Mouse (Mus musculus): ENCODE results near the gene Dnm3.

DNA sequence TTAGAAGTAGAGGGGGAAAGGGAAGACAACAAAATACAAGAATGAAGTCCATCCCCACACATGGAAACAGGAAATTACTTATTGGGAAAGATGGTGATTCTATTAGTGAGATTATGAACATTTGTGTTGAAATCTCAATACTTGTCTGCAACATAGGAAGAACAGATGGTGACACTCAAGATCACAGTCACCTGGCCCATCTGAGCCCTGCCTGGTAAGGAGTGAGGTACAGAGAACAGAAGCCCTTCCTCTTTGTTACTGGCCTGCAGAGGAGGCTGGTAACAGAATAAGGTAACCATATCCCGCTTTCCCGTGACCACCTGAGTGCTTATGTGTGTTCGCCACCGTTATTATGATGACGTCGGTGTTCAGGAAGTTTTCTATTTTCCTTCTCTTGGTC lies 21.0 kb downstream of the Dnm3 start:
- TF ChIP-seq CTCF (IDR thresholded peaks at IDR 0.05; ENCODE audit: extremely low read depth, insufficient read depth, insufficient read length, insufficient replicate concordance) (no peak), POLR2A (IDR thresholded peaks at IDR 0.05; ENCODE audit: low read depth, low read length) (no peak)
